Mouse (Mus musculus) adrenal gland, adult (tissue): ENCODE measurements around the gene Gm9789.
"Not testable (repeated sequence)": the region's sequence is repeated elsewhere in the genome, so short reads cannot be mapped to it uniquely, and the experiment has no call there.

Experiments
- DNase-seq, 2 experiments: peaks; one replicate each; pipeline ENCODE4 v3.0.0; 2022 to 2023; ENCODE audit warnings: low spot score in 1 of 2; ENCODE audit not compliant: inconsistent age in 2 of 2

Gene Gm9789

GRCm38 (mm10) chr16:89157652-89158051 lies at the start of gene Gm9789:
Gm9789 (plus strand) TSS chr16:89157952.
- no peak for DNase-seq

GRCm38 (mm10) chr16:89140551-89140950 lies 17.2 kb upstream of the Gm9789 start, which contains the start of gene Gm6358:
Gm6358 (plus strand) TSS chr16:89140851.
- DNase-seq, result no peak

GRCm38 (mm10) chr16:89150786-89151185 lies 7.0 kb upstream of the Gm9789 start, which contains the start of gene Gm10061:
Gm10061 (plus strand) TSS chr16:89151086.
- no peak for DNase-seq

DNA sequence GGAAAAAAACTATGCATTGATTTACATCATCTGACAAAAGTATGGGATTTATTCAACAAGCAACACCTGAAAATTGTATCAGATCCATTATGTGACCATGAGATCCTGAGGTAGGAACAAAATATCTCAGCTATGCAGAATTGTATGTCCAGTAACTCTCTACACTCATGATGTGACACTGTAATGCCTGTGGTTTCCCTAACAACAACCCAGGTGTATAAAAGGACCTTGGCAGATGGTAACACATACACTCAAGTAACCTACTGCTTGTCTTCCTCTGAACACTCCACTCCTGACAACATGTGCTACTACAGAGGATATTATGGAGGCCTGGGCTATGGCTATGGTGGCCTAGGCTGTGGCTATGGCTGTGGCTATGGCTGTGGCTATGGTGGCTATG lies 11.4 kb downstream of the Gm9789 start, which contains the start of gene Gm7735:
TSS of gene Gm7735 (plus strand) at position 301 of the 400 bp plus-strand sequence.
- DNase-seq, result not testable (repeated sequence)

GRCm38 (mm10) chr16:89174435-89174834 lies 16.7 kb downstream of the Gm9789 start, which contains the start of gene 1110057P08Rik:
1110057P08Rik (plus strand) TSS chr16:89174735.
- DNase-seq, result no peak

DNA sequence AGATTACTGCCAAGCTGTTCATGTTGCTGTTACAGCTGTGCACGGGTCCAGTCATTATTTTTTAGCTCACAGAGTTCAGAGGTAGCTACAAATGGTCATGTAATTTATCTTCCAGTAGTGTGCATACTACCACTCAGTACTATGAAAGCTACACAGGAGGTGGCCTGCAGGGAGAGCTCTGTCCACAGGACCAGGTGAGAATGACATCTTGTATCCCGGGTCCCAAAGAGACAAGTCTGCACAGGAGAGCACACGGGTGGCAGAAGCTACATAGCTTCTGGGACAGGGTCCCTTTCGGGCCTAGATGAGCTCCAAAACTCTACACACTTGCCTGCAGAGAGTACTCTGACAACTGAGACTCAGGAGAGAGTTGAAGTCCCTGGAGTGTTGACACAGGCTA lies 30.9 kb downstream of the Gm9789 start:
- no peak for DNase-seq

DNA sequence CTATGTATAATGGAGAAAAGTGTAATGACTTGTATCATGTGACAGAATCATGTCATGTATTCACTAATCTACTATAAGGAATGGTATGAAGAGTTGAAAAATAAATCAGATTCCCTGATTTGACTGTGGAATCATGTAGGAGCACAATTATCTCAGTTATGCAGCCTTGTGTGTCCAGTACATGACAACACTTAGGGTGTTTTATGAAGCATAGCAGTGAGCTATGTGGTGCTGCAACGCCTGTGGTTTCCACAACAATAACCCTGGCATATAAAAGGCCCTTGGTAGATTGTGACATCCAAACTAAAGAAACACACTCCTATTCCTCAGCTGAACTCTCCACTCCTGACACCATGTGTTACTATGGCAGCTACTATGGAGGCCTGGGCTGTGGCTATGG lies 47.8 kb downstream of the Gm9789 start, which contains the start of gene Krtap20-2:
TSS of gene Krtap20-2 (plus strand) at position 301 of the 400 bp plus-strand sequence.
- DNase-seq, result no peak
